Mouse (Mus musculus): Measurements from ENCODE around the gene Hspb9.

Hspb9 gene

GRCm38 (mm10) chr11:100705095-100705747, 8.4 kb upstream of the Hspb9 start:
- no peak for DNase-seq (ENCODE audit: low read depth)

- DNase-seq (ENCODE audit: low read depth), result no peak
Observed at GRCm38 (mm10) chr11:100709201-100709810, 4.3 kb upstream of the Hspb9 start.

GRCm38 (mm10) chr11:100710528-100710927, 3.1 kb upstream of the Hspb9 start:
- DNase-seq (ENCODE audit: low read depth), result no peak

- no peak for DNase-seq (ENCODE audit: low read depth)
Observed at GRCm38 (mm10) chr11:100710977-100711376, 2.7 kb upstream of the Hspb9 start.

GRCm38 (mm10) chr11:100711783-100712615, 1.7 kb upstream of the Hspb9 start, which contains the start of gene Kat2a:
Gene Kat2a (minus strand): TSS chr11:100712465.
- DNase-seq (ENCODE audit: low read depth), result peak; percentile 95

- no peak for DNase-seq (ENCODE audit: low read depth)
Observed at GRCm38 (mm10) chr11:100713174-100713573, 476 bp upstream of the Hspb9 start.

- DNase-seq (ENCODE audit: low read depth), result peak; percentile 89
Observed at GRCm38 (mm10) chr11:100714534-100714915, 875 bp downstream of the Hspb9 start.

GRCm38 (mm10) chr11:100714948-100715347, 1.3 kb downstream of the Hspb9 start:
- DNase-seq (ENCODE audit: low read depth), result no peak

- no peak for DNase-seq (ENCODE audit: low read depth)
Observed at GRCm38 (mm10) chr11:100716649-100717048, 3.0 kb downstream of the Hspb9 start.

GRCm38 (mm10) chr11:100718462-100718861, 4.8 kb downstream of the Hspb9 start:
- DNase-seq (ENCODE audit: low read depth), result no peak

GRCm38 (mm10) chr11:100718866-100719265, 5.2 kb downstream of the Hspb9 start:
- no peak for DNase-seq (ENCODE audit: low read depth)

- no peak for DNase-seq (ENCODE audit: low read depth)
Observed at GRCm38 (mm10) chr11:100719312-100719711, 5.7 kb downstream of the Hspb9 start.

GRCm38 (mm10) chr11:100719893-100720292, 6.2 kb downstream of the Hspb9 start:
- no peak for DNase-seq (ENCODE audit: low read depth)

GRCm38 (mm10) chr11:100720345-100720744, 6.7 kb downstream of the Hspb9 start:
- peak; percentile 80 for DNase-seq (ENCODE audit: low read depth)

GRCm38 (mm10) chr11:100721254-100721653, 7.6 kb downstream of the Hspb9 start:
- peak; percentile 39 for DNase-seq (ENCODE audit: low read depth)

GRCm38 (mm10) chr11:100721776-100722492, 8.3 kb downstream of the Hspb9 start:
- DNase-seq (ENCODE audit: low read depth), result no peak

GRCm38 (mm10) chr11:100722493-100723028, 8.9 kb downstream of the Hspb9 start:
- DNase-seq (ENCODE audit: low read depth), result no peak

GRCm38 (mm10) chr11:100724919-100725512, 11.4 kb downstream of the Hspb9 start:
- no peak for DNase-seq (ENCODE audit: low read depth)

- DNase-seq (ENCODE audit: low read depth), result no peak
Observed at GRCm38 (mm10) chr11:100727201-100727600, 13.6 kb downstream of the Hspb9 start.

GRCm38 (mm10) chr11:100728601-100729000, 15.0 kb downstream of the Hspb9 start:
- no peak for DNase-seq (ENCODE audit: low read depth)

GRCm38 (mm10) chr11:100729976-100730375, 16.3 kb downstream of the Hspb9 start:
- DNase-seq (ENCODE audit: low read depth), result no peak
